Mouse (Mus musculus): ENCODE results near the gene Kcnd3.

DNA sequence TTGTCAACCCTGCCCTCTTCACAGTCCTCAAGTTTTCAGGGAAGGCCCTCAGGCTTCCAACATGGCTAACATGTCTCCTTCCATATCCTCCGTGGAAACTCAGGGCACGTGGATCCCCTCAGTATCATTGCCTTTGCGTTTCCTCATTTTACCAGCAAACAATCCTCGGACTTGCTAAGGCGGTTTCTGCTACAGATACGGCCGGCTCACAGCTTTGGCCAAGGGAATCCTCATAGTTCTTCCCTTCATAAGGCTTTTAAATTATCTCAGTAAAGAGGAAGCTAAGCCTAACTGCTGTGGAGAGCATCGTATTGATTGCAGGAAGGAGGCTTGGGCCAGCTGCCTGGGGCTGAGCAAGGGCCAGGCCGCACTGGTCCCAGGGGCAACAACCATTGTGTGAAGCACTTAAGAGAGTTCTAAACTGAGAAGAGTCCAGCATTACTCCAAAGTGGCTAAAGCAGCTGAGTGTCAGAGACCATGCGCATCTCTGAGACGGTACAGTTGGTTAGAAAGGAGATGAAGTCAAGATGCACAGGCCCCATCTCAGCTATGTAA, 203.0 kb downstream of the Kcnd3 start:
- no peak for TF ChIP-seq GATA1 (IDR thresholded peaks at IDR 0.05; ENCODE audit: borderline replicate concordance, low read length)
- TF ChIP-seq FLI1 (IDR thresholded peaks at IDR 0.05; ENCODE audit: low read length), result no peak

Measured in megakaryocyte, embryonic 14.5 days (primary cell).